Mouse (Mus musculus): ENCODE data around the gene Crocc2. TPM values are rescaled to one million over a fixed set of nuclear protein-coding genes. Genes with fewer than 3 reads are reported as not detected.

Gene Crocc2
- polyA plus RNA-seq, 1 experiment = 0.32 TPM

- Histone ChIP-seq H3K27ac (ENCODE audit: insufficient read depth, low read length) (no peak overlapping the region), H3K4me3 (ENCODE audit: insufficient read depth, low read length) (no peak overlapping the region), H3K4me1 (ENCODE audit: control insufficient read depth, insufficient read depth, low read length) (no peaks in the 10 kb centered on the region)
- TF ChIP-seq POLR2A (IDR thresholded peaks at IDR 0.05; ENCODE audit: low read depth, low read length) = no peak
Observed at GRCm38 (mm10) chr1:93245936-93246335, 77.4 kb downstream of the Crocc2 start.

- H3K4me3 ChIP-seq (ENCODE audit: insufficient read depth, low read length) = no peak overlapping the region
- H3K27ac ChIP-seq (ENCODE audit: insufficient read depth, low read length) = no peak overlapping the region
- no peaks in the 10 kb centered on the region for H3K4me1 ChIP-seq (ENCODE audit: control insufficient read depth, insufficient read depth, low read length)
- TF ChIP-seq POLR2A (IDR thresholded peaks at IDR 0.05; ENCODE audit: low read depth, low read length) = no peak
- TF ChIP-seq CTCF (IDR thresholded peaks at IDR 0.05; ENCODE audit: borderline replicate concordance, insufficient read depth, low read length) = no peak
Observed at GRCm38 (mm10) chr1:93252586-93252985, 84.1 kb downstream of the Crocc2 start.

- Histone ChIP-seq H3K4me1 (ENCODE audit: control insufficient read depth, insufficient read depth, low read length) (no peaks in the 10 kb centered on the region), H3K27ac (ENCODE audit: insufficient read depth, low read length) (no peak overlapping the region), H3K4me3 (ENCODE audit: insufficient read depth, low read length) (no peak overlapping the region)
- TF ChIP-seq POLR2A (IDR thresholded peaks at IDR 0.05; ENCODE audit: low read depth, low read length) (no peak), CTCF (IDR thresholded peaks at IDR 0.05; ENCODE audit: borderline replicate concordance, insufficient read depth, low read length) (no peak)
Observed at GRCm38 (mm10) chr1:93255761-93256160, 87.2 kb downstream of the Crocc2 start.

- no peak overlapping the region for H3K4me3 ChIP-seq (ENCODE audit: insufficient read depth, low read length)
Observed at GRCm38 (mm10) chr1:93257560-93257959, 89.0 kb downstream of the Crocc2 start.

GRCm38 (mm10) chr1:93267207-93267606, 98.7 kb downstream of the Crocc2 start:
- Histone ChIP-seq H3K4me1 (ENCODE audit: control insufficient read depth, insufficient read depth, low read length) (peaks cover 2% of the 10 kb centered on the region; the same call in 1 of the 2 replicates), H3K27ac (ENCODE audit: insufficient read depth, low read length) (no peak overlapping the region)

More at GRCm38 (mm10) chr1:93257560-93257959, 89.0 kb downstream of the Crocc2 start:
- TF ChIP-seq POLR2A (IDR thresholded peaks at IDR 0.05; ENCODE audit: low read depth, low read length) (no peak), CTCF (IDR thresholded peaks at IDR 0.05; ENCODE audit: borderline replicate concordance, insufficient read depth, low read length) (no peak)
- H3K4me1 ChIP-seq (ENCODE audit: control insufficient read depth, insufficient read depth, low read length) = no peaks in the 10 kb centered on the region
- H3K27ac ChIP-seq (ENCODE audit: insufficient read depth, low read length) = no peak overlapping the region

GRCm38 (mm10) chr1:93268246-93268645, 99.7 kb downstream of the Crocc2 start:
- TF ChIP-seq POLR2A (IDR thresholded peaks at IDR 0.05; ENCODE audit: low read depth, low read length) (no peak), CTCF (IDR thresholded peaks at IDR 0.05; ENCODE audit: borderline replicate concordance, insufficient read depth, low read length) (no peak)
- H3K4me1 ChIP-seq (ENCODE audit: control insufficient read depth, insufficient read depth, low read length) = peaks cover 2% of the 10 kb centered on the region; the same call in 1 of the 2 replicates
- H3K27ac ChIP-seq (ENCODE audit: insufficient read depth, low read length) = no peak overlapping the region
- H3K4me3 ChIP-seq (ENCODE audit: insufficient read depth, low read length) = no peak overlapping the region

More at GRCm38 (mm10) chr1:93267207-93267606, 98.7 kb downstream of the Crocc2 start:
- TF ChIP-seq CTCF (IDR thresholded peaks at IDR 0.05; ENCODE audit: borderline replicate concordance, insufficient read depth, low read length) (no peak), POLR2A (IDR thresholded peaks at IDR 0.05; ENCODE audit: low read depth, low read length) (no peak)
- H3K4me3 ChIP-seq (ENCODE audit: insufficient read depth, low read length) = no peak overlapping the region

- H3K4me3 ChIP-seq (ENCODE audit: insufficient read depth, low read length) = no peak overlapping the region
- no peak for TF ChIP-seq POLR2A (IDR thresholded peaks at IDR 0.05; ENCODE audit: low read depth, low read length)
- TF ChIP-seq CTCF (IDR thresholded peaks at IDR 0.05; ENCODE audit: borderline replicate concordance, insufficient read depth, low read length) = no peak
- H3K4me1 ChIP-seq (ENCODE audit: control insufficient read depth, insufficient read depth, low read length) = peaks cover 2% of the 10 kb centered on the region; the same call in 1 of the 2 replicates
- H3K27ac ChIP-seq (ENCODE audit: insufficient read depth, low read length) = peak overlapping the region; percentile 49; the same call in 1 of the 2 replicates
Observed at GRCm38 (mm10) chr1:93270516-93271240, 102.2 kb downstream of the Crocc2 start.

- H3K4me1 ChIP-seq (ENCODE audit: control insufficient read depth, insufficient read depth, low read length) = peaks cover 2% of the 10 kb centered on the region; the same call in 1 of the 2 replicates
- no peak overlapping the region for H3K27ac ChIP-seq (ENCODE audit: insufficient read depth, low read length)
- no peak overlapping the region for H3K4me3 ChIP-seq (ENCODE audit: insufficient read depth, low read length)
- no peak for TF ChIP-seq CTCF (IDR thresholded peaks at IDR 0.05; ENCODE audit: borderline replicate concordance, insufficient read depth, low read length)
- TF ChIP-seq POLR2A (IDR thresholded peaks at IDR 0.05; ENCODE audit: low read depth, low read length) = no peak
Observed at GRCm38 (mm10) chr1:93271751-93272150, 103.2 kb downstream of the Crocc2 start.

GRCm38 (mm10) chr1:93272409-93272821, 103.9 kb downstream of the Crocc2 start:
- Histone ChIP-seq H3K4me3 (ENCODE audit: insufficient read depth, low read length) (no peak overlapping the region), H3K27ac (ENCODE audit: insufficient read depth, low read length) (no peak overlapping the region), H3K4me1 (ENCODE audit: control insufficient read depth, insufficient read depth, low read length) (peaks cover 2% of the 10 kb centered on the region; the same call in 1 of the 2 replicates)
- no peak for TF ChIP-seq CTCF (IDR thresholded peaks at IDR 0.05; ENCODE audit: borderline replicate concordance, insufficient read depth, low read length)
- TF ChIP-seq POLR2A (IDR thresholded peaks at IDR 0.05; ENCODE audit: low read depth, low read length) = no peak

GRCm38 (mm10) chr1:93275561-93275960, 107.0 kb downstream of the Crocc2 start:
- Histone ChIP-seq H3K4me3 (ENCODE audit: insufficient read depth, low read length) (no peak overlapping the region), H3K27ac (ENCODE audit: insufficient read depth, low read length) (no peak overlapping the region), H3K4me1 (ENCODE audit: control insufficient read depth, insufficient read depth, low read length) (no peaks in the 10 kb centered on the region; the same call in 1 of the 2 replicates)
- no peak for TF ChIP-seq CTCF (IDR thresholded peaks at IDR 0.05; ENCODE audit: borderline replicate concordance, insufficient read depth, low read length)
- no peak for TF ChIP-seq POLR2A (IDR thresholded peaks at IDR 0.05; ENCODE audit: low read depth, low read length)

All from embryonic fibroblast, embryonic 13.5 days (primary cell).